Mouse (Mus musculus) heart, adult 9 months (tissue): ENCODE data around the gene Zfp366.
A peak's percentile ranks its signal among the peaks of the same experiment; 100 is the strongest.

Experiments used
- DNase-seq, 2 experiments: peaks; one replicate each; pipeline ENCODE4 v3.0.0; 2022; ENCODE audit warnings: low spot score in 2 of 2

Gene Zfp366

DNA sequence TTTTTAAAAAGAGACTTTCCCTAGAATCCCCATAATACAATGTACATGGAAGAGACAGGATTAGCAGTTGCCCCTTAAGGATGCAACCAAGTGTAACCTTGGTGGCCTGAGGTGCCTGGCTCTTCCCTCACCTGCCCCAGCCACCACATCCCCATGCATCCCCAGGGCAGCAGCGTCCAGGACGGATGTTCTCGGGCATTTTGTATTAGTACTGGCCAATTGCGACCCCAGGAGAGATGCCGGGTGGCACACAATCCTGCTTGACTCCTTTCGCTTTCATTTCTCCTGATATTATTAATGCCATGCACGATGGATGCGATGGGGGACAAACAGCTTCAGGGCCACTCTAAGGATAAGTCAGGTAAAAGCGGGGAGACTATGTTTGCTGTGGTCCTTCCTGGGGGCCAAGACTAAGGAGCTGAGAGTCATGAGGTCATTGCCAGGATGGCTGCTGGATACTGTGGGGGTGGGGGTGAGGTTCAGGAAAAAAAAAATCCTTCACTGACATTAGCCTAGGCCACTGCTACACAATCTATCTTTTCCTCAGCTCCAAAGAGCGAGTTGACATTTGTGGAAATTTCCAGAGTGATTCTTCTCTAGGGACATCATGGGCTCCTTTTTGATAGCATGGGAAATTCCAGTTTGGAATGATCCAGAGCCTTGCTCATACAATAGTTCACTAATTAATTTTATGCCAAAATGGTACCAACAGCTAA is 1.7 kb downstream of the Zfp366 start:
- DNase-seq = no peak

- no peak for DNase-seq
Observed at GRCm38 (mm10) chr13:99186859-99187258, 2.2 kb downstream of the Zfp366 start.

- no peak for DNase-seq
Observed at GRCm38 (mm10) chr13:99187456-99187855, 2.8 kb downstream of the Zfp366 start.

DNA sequence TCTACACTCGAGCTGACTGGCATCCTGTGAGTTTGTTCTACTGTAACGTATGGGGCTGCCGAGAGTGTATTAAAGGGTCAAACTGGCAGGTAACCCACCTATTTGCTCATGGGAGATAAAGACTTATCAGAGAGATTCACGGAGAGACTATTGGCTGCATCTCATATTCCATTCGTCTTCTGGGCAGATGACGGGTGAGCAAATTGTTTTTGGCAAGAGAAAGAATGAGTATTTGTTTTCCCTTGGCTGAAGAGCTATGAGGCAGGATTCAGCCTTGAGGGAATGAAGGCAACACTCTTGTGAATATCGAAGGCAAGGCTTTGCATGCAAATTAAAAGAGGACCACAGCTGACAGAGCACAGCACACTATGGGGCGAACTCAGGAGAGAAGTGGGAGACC is 4.0 kb downstream of the Zfp366 start:
- no peak for DNase-seq

DNA sequence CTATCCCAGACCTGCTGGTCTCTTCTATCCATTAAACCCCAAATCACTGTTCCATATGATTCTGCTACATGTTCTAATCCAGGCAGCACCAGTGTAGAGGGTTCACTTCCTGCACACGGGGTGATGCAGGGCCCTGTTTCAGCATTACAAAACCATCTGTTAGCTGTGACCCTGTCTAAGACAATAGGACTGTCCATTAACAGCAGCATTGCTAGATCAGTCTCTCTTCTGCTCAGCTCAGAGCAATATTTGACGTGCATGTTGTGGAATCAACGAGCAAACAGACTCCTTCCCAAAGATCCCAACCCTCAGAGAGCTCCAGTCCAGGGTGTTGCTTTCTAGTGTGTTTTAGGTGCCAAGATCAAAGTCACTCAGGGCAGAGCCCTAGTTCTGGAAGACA is 5.0 kb downstream of the Zfp366 start:
- no peak for DNase-seq

DNA sequence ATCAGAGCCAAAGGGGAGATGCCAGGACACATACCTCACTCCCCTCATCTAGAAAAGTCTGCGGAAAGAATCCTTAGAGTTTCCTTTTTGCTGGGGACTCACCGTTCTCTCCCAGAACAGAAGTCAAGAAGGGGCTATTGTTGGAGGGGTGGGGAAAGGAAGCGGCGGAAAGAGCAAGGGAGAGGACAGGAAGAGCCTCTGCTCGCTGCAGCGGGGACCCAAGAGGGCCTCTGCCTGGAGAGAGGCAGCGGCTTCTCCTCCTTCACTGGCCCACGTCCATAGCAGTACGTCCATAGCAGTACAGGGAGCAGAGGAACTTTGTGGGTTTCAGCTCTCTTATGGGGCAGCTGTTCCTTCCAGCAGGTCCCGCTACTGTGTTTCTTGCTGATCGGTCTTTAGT is 5.8 kb downstream of the Zfp366 start:
- peak in 1 of 2 experiments; percentile 78 for DNase-seq

GRCm38 (mm10) chr13:99191063-99191462 is 6.4 kb downstream of the Zfp366 start:
- no peak for DNase-seq

- DNase-seq = no peak
Observed at GRCm38 (mm10) chr13:99196314-99196713, 11.7 kb downstream of the Zfp366 start.

DNA sequence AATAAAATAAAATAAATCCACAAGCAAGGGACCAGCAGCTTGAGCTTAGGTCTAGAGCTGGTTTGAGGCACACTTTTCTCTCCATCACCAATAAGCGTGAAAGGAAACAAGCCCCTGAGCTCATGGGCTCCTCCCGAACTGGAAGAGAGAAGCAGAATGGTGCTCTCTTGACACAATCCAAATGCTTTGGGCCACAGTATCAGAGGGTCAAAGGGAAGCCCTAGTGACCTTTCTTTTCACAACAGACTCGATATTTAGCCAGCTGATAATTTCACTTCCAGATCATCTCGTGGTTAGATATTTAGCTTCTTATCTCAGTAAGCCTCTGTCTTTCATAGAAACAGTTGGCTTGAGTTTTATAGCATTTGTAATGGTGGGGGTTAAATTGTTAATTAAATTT is 12.2 kb downstream of the Zfp366 start:
- DNase-seq = no peak

DNA sequence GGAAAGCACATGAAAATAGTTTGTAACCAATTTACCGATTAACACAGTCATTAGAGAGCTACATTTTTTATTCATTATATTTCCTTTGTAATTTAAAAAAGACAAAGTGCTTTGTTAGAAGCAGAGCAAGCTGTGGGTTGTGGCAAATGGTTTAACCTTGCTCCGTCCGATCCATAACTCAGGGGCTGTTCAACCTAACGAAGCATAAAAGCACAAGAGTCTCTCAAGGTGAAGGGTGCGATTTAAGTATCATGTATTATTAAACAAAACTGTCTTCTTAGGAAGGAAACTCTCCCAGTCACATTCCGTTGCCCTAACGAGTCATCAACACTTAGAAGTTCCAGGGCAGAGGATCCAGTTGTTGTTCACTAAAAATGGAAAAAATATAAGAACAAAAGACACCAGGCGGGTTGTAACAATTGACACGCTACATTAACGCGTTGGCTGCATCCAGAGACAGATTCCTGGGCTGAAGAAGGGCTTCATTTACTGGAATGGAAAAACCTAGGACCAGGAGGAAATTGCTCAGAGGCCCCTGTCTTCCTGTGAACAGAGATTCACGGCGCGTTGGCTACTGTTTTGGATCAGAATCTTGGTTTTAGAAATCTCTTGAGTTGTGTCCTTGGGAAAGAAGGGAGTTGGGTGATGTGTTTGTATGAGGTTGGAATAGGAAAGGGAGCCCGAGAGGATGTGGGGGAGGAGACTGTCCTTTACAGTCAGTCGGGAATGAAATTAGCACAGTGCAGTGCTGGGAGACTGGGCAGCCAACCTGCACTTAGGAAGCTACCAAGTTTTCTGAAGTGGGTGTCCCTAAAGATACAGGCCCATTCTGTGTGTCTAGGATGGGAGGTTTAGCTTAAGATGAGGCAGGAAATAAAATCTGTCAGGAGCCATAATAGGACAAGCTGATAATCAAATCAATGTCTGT is 17.3 kb downstream of the Zfp366 start:
- no peak for DNase-seq

GRCm38 (mm10) chr13:99207214-99207613 is 22.6 kb downstream of the Zfp366 start:
- no peak for DNase-seq

GRCm38 (mm10) chr13:99209859-99210258 is 25.2 kb downstream of the Zfp366 start:
- DNase-seq = no peak

DNA sequence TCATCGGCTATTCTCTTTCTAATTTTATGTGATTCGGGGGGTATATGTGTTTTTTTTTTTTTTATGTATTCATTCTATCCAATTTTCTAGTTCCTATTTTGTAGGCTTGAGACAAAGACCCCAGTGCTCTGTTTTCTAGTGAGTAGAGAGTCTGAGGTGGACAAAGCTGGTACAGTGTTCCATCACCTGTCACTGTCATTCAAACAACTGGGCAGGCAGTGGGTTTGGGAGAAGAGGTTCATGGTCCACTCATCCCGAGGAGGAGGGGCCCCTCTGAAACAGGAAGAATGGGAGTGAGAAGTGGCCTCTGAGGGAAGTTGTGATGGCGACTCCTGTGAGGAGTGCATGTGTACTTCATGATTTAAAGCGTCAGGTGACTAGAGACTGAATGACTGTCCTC is 26.2 kb downstream of the Zfp366 start:
- no peak for DNase-seq

- no peak for DNase-seq
Observed at GRCm38 (mm10) chr13:99212976-99213375, 28.4 kb downstream of the Zfp366 start.

DNA sequence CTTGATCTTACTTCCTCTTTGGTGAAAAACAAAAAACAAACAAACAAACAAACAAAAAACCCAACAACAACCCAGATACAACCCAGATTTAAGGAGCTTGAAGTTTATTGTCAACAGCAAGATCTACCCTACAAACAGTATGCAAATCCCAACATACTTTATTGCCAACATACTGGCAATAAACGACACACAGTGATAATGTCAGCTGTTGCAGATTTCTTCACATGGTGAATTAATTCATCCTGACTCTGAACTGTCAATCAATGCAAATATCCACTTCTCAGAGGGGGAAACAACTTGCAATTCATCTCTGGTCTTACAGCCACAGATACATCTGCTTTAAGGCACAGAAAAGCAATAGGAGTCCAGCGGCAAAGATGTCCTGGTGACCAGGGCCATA is 31.4 kb downstream of the Zfp366 start:
- DNase-seq = no peak

GRCm38 (mm10) chr13:99217984-99218383 is 33.4 kb downstream of the Zfp366 start:
- DNase-seq = peak in 1 of 2 experiments; percentile 72

DNA sequence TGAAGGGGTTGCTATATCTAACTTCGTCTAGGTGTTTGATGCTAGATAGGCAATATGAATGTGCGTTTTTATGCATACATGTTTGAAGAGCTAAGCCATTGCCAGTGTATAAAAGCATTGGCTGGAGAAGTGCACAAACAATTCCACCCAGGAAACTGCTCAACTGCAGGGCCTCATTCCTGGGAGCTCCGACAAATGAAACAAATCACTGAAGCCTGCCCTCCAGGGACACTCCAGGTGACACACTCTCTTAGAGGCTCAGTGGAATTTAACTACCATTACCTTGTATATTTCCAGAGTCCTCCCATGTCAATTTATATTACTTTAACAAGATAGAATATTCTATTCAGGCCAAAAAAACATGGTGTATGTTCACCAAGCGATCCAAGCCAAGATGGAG is 35.0 kb downstream of the Zfp366 start:
- DNase-seq = no peak

DNA sequence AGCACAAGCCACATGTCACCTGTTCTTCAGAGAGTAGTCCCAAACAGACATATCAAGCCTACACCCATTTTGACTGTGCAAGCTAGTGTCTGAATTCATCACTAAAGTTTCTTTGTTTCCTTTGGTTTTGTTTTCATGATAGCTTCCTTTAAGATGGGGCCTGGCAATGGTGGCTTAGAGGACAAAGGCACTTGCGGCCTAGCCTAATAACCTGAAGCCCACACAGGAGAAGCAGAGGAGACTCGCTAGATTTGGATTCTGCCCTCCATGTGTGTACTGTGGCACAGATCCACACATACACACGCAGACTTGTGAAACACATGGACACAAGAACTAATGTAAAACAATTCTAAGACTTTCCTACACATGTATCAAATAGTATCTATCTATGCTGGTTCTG is 37.4 kb downstream of the Zfp366 start:
- DNase-seq = no peak

DNA sequence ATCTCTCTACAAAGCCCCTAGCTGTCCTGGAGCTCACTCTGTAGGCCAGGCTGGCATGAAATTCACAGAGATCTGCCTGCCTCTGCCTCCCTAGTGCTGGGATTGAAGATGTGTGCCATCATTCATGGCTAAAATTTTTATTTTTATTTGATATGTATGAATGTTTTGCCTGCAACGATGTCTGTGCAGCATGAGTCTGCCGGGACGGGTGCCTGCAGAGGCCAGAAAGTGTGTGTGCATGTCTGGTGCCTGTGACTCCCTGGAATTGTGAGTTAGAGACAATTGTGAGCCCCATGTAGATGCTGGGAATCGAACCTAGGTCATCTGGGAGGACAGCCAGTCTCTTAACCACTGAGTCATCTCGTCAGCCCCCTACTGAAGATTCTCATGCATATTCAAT is 37.9 kb downstream of the Zfp366 start:
- no peak for DNase-seq

DNA sequence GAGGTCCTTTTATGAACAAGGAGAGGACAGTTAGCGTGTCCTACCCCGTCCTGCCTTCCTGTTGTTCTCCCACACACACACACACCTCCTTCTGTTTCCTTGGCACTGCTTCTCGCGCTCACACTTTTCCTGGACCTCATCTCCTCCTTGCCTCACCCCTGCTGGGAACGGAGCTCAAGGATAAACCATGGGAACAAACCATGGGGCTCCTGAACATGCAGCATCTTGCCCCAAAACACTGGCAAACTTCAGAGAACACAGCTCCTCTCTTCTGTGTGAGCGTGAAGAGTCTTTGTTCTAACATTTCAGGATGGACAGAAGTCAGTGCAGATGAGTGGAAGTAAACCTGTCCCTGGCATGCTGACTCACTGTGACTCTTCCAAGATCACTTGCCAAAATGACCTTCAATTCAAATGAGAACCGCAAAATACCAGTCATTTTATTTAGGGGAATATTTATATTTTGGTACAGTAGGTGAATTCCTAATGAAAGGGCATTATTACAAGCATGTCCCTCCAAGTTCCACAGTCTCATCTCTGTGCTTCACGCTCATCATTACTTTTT is 38.8 kb downstream of the Zfp366 start:
- DNase-seq = no peak

DNA sequence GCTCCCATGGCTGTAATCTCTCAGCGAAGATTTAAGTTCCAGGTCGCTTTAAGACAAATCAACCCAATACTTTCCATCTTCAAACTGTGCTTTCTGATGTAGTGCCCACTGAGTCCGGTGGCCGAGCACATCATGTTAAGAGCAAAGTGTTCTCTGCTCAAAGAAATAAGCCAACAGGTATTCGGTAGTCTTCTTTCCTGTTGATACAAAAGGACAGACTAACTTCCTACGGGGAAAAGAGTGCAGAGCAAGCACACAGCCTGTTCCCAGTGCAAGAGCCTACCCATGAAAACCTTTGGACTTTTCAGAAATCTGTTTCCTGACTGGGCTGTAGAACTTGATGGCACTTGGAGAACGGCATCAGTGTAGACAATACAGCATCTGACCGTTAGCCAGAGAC is 39.3 kb downstream of the Zfp366 start:
- no peak for DNase-seq

DNA sequence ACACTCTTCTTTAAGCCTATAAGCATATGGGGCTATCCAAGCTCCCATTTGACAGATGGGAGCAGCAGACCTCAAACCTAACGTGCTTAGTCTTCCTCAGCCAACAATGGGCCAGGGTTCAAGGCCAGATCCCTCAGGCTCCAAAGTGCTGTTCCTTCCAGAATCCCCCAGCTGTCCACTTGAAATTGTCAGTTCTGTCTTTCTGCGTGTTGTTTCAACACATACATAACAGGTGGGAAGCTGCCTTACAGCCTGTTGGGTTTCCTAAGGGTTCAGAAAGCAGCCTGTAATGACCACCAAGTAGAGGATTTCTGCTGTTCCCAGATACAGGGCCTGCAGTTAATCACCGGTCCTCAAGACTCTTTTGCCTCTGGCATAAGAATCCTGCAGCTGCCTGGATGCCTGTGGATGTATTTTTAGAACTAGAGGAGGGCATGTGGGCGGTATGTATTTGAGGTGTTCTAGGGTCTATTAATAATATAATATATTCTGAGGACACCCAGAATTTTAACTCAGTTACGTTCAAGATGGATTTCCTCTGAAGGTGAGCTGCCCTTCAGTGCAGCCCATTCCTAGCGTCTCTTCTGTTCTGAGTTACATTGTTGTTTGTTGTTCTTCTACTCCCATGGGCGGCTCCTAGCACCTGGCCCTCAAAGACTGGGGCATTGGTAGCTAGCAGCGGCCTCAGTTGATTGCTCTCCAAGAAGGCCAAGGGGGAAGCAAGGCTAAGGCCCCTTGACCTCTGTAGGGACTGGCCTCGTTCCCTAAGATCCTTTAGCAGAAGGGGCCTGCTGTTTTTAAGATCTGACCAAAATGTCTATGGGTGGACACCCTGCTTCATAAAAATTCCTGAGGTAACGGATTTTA is 41.0 kb downstream of the Zfp366 start:
- DNase-seq = no peak
